Comparison of ENCODE assay signal across 16 mouse cellular contexts in genomic region chr14:26436304-26436703, GRCm38 (mm10).
DNase-seq lines count a peak whose midpoint lies in the region; TF ChIP-seq lines count a peak whose summit lies in the region.
"Had no signal": no experiment of that assay in that cellular context is flagged by ENCODE, and none has a peak within 500 bp of the region (broad histone marks: within the 10 kb centered on the region; RNA-seq: fewer than 3 reads in every experiment).

No protein-coding gene starts in this region.

- H3K4me3 ChIP-seq in left cerebral cortex, adult 2 months: no peak overlapping the region
- H3K4me3 ChIP-seq: forebrain, embryonic 12.5 days; intestine, embryonic 15.5 days; midbrain, embryonic 10.5 days had no signal

- no peak overlapping the region for H3K27ac ChIP-seq in left cerebral cortex, adult 2 months
- H3K27ac ChIP-seq: forebrain, embryonic 12.5 days; intestine, embryonic 15.5 days; midbrain, embryonic 10.5 days had no signal

- peak; percentile 7 to 10 for DNase-seq in cerebellum, postnatal 10 days
- DNase-seq in cerebellum, adult 18-20 months: no peak
- no peak for DNase-seq in left cerebral cortex, adult 2 months (ENCODE audit: extremely low spot score in 1 of 2, low spot score in 2 of 2)
- no peak for DNase-seq in left cerebral cortex, postnatal 4 days
- DNase-seq in A20 (ENCODE audit: low read depth, low spot score): peak; percentile 34
- no peak for DNase-seq in brain, embryonic 14.5 days (ENCODE audit: low read depth)
- no peak for DNase-seq in embryo, embryonic 11 days
- DNase-seq in embryo, embryonic 10.5 days (ENCODE audit: low spot score): no peak
- DNase-seq: cerebellum, postnatal 25 days; heart, adult 18-20 months; kidney, postnatal 4 days; lung, postnatal 14 days; thymus, postnatal 25 days had no signal

- TF ChIP-seq POLR2A in brain, embryonic 14.5 days (IDR thresholded peaks at IDR 0.05; ENCODE audit: borderline replicate concordance, extremely low read depth, insufficient read depth, insufficient read length, poor library complexity, severe bottlenecking): no peak

- intact Hi-C loops in left cerebral cortex, adult 2 months (cut with DNase I): no loop called here
- intact Hi-C loops in left cerebral cortex, postnatal 4 days (cut with DNase I): no loop called here

- TF ChIP-seq CTCF in left cerebral cortex, adult 2 months (IDR thresholded peaks at IDR 0.05): peak; percentile 51
- peak; percentile 24; the same call in 1 of the 2 replicates for TF ChIP-seq CTCF in brain, embryonic 14.5 days (IDR thresholded peaks at IDR 0.05; ENCODE audit: borderline replicate concordance, extremely low read depth, insufficient read depth, insufficient read length)

Comparison
In these comparisons a context has a peak if more than half of its experiments do, and no peak if none do; other contexts are left out.
1. DNase-seq: peak in cerebellum, postnatal 10 days (2 of 2) and A20 (single experiment); none in cerebellum, adult 18-20 months (0 of 2), left cerebral cortex, adult 2 months (0 of 2), left cerebral cortex, postnatal 4 days (single experiment), brain, embryonic 14.5 days (single experiment), embryo, embryonic 11 days (single experiment) and embryo, embryonic 10.5 days (single experiment).